ENCODE assay signal across 30 mouse cellular contexts in genomic region chr2:35996753-35997152, GRCm38 (mm10). TPM values are rescaled to one million over a fixed set of nuclear protein-coding genes. Genes with fewer than 3 reads are reported as not detected.
DNase-seq lines count a peak whose midpoint lies in the region; ATAC-seq and TF ChIP-seq lines count a peak whose summit lies in the region.
"Had no signal": no experiment of that assay in that cellular context is flagged by ENCODE, and none has a peak within 500 bp of the region (broad histone marks: within the 10 kb centered on the region; RNA-seq: fewer than 3 reads in every experiment).

No protein-coding gene starts in this region.

- H3K4me2 ChIP-seq in heart, embryonic 16.5 days (ENCODE audit: low read depth, low read length), result no peak overlapping the region
- H3K4me2 ChIP-seq in CH12.LX (ENCODE audit: insufficient read depth, low read depth, poor library complexity, severe bottlenecking), result no peak overlapping the region
- H3K4me2 ChIP-seq in intestine, embryonic 15.5 days (replicated peaks), result no peak overlapping the region
- H3K4me2 ChIP-seq: embryonic facial prominence, embryonic 13.5 days; forebrain, embryonic 12.5 days; forebrain, embryonic 15.5 days; heart, embryonic 13.5 days; hindbrain, embryonic 13.5 days had no signal

- TF ChIP-seq CTCF in CH12.LX (conservative IDR thresholded peaks at IDR 0.05 in 1 of 2, IDR thresholded peaks at IDR 0.05 in 1 of 2; ENCODE audit: low read depth in 2 of 2, low read length in 2 of 2), result no peak

- dilution Hi-C loops in CH12.LX (cut with MboI; ENCODE audit: extremely low pct_ligation_motif_present, extremely low pct_unique_long_range_greater_than_20kb, low sequenced_read_pairs), result no loop called here

- no peak for TF ChIP-seq POLR2A in CH12.LX (IDR thresholded peaks at IDR 0.05; ENCODE audit: low read depth, low read length)

- H3K4me1 ChIP-seq in heart, embryonic 16.5 days (ENCODE audit: control insufficient read depth, insufficient read depth, low read length), result peaks cover 34% of the 10 kb centered on the region
- peaks cover 6 to 23% of the 10 kb centered on the region in 2 experiments for H3K4me1 ChIP-seq in CH12.LX (ENCODE audit: control insufficient read depth in 1 of 2, insufficient read depth in 2 of 2)
- no peaks in the 10 kb centered on the region for H3K4me1 ChIP-seq in intestine, embryonic 15.5 days (replicated peaks)
- H3K4me1 ChIP-seq: embryonic facial prominence, embryonic 10.5 days; embryonic facial prominence, embryonic 13.5 days; forebrain, embryonic 15.5 days; hindbrain, embryonic 10.5 days; hindbrain, embryonic 13.5 days had no signal

- WGBS in heart, embryonic 16.5 days, result 68% methylated on average over 2 of the region's 2 CpGs
- WGBS in intestine, embryonic 15.5 days, result 82% methylated on average over 2 of the region's 2 CpGs

- no peaks in the 10 kb centered on the region for H3K36me3 ChIP-seq in heart, embryonic 16.5 days (ENCODE audit: control insufficient read depth, insufficient read depth)
- H3K36me3 ChIP-seq in CH12.LX (replicated peaks in 1 of 2; ENCODE audit: control insufficient read depth in 1 of 2, insufficient read depth in 1 of 2, low read length in 1 of 2), result no peaks in the 10 kb centered on the region
- H3K36me3 ChIP-seq in intestine, embryonic 15.5 days, result no peaks in the 10 kb centered on the region
- H3K36me3 ChIP-seq: embryonic facial prominence, embryonic 10.5 days; embryonic facial prominence, embryonic 13.5 days; forebrain, embryonic 12.5 days; forebrain, embryonic 15.5 days; G1E; heart, embryonic 13.5 days; hindbrain, embryonic 10.5 days; hindbrain, embryonic 13.5 days had no signal

- H3K27ac ChIP-seq in heart, embryonic 16.5 days (ENCODE audit: low read length), result peak overlapping the region; percentile 25; the same call in 1 of the 2 replicates
- no peak overlapping the region for H3K27ac ChIP-seq in CH12.LX (ENCODE audit: insufficient read depth, low read depth)
- H3K27ac ChIP-seq in intestine, embryonic 15.5 days, result no peak overlapping the region
- H3K27ac ChIP-seq: embryonic facial prominence, embryonic 10.5 days; embryonic facial prominence, embryonic 13.5 days; forebrain, embryonic 12.5 days; forebrain, embryonic 15.5 days; heart, embryonic 13.5 days; hindbrain, embryonic 10.5 days; hindbrain, embryonic 13.5 days had no signal

- in situ Hi-C loops in CH12.LX (cut with MboI; ENCODE audit: low pct_ligation_motif_present, low pct_unique_long_range_greater_than_20kb, low sequenced_read_pairs), result no loop called here

- no peak for TF ChIP-seq EP300 in CH12.LX (IDR thresholded peaks at IDR 0.05; ENCODE audit: low read length)

- no peak overlapping the region for H3K9ac ChIP-seq in heart, embryonic 16.5 days (ENCODE audit: low read length)
- H3K9ac ChIP-seq in CH12.LX (ENCODE audit: insufficient read depth, low read depth), result no peak overlapping the region
- no peak overlapping the region for H3K9ac ChIP-seq in intestine, embryonic 15.5 days
- H3K9ac ChIP-seq: embryonic facial prominence, embryonic 13.5 days; forebrain, embryonic 12.5 days; forebrain, embryonic 15.5 days; heart, embryonic 13.5 days; hindbrain, embryonic 13.5 days had no signal

- no peak for TF ChIP-seq RAD21 in CH12.LX (IDR thresholded peaks at IDR 0.05; ENCODE audit: low read depth, low read length)

- H3K9me3 ChIP-seq in heart, embryonic 16.5 days (replicated peaks; ENCODE audit: control insufficient read depth, low read length), result peaks cover 3% of the 10 kb centered on the region; the same call in 1 of the 2 replicates
- peaks cover 4% of the 10 kb centered on the region for H3K9me3 ChIP-seq in CH12.LX (replicated peaks; ENCODE audit: low read length)
- no peaks in the 10 kb centered on the region for H3K9me3 ChIP-seq in intestine, embryonic 15.5 days
- H3K9me3 ChIP-seq: embryonic facial prominence, embryonic 10.5 days; embryonic facial prominence, embryonic 13.5 days; forebrain, embryonic 12.5 days; forebrain, embryonic 15.5 days; G1E; heart, embryonic 13.5 days; hindbrain, embryonic 10.5 days; hindbrain, embryonic 13.5 days had no signal

- H3K4me3 ChIP-seq in heart, embryonic 16.5 days (ENCODE audit: low read length), result no peak overlapping the region
- no peak overlapping the region for H3K4me3 ChIP-seq in CH12.LX (replicated peaks in 1 of 3; ENCODE audit: low read depth in 2 of 3, low read length in 2 of 3, poor library complexity in 1 of 3)
- no peak overlapping the region for H3K4me3 ChIP-seq in intestine, embryonic 15.5 days (replicated peaks)
- H3K4me3 ChIP-seq: embryonic facial prominence, embryonic 10.5 days; embryonic facial prominence, embryonic 13.5 days; erythroblast, embryonic 14.5 days; forebrain, embryonic 12.5 days; forebrain, embryonic 15.5 days; heart, embryonic 13.5 days; hindbrain, embryonic 10.5 days; hindbrain, embryonic 13.5 days had no signal

- DNase-seq in heart, adult 8-10 months (ENCODE audit: low spot score), result no peak
- no peak for DNase-seq in CH12.LX (ENCODE audit: extremely low read depth)
- no peak for DNase-seq in adrenal gland, postnatal 10 days
- DNase-seq: adrenal gland, adult 2 months; adrenal gland, postnatal 25 days; cerebellum, adult 18-20 months; cerebellum, adult 9-10 months; cerebellum, postnatal 14 days; embryo, embryonic 11 days; gastrocnemius, postnatal 25 days; heart, postnatal 36 days; kidney, adult 18-20 months; kidney, adult 9 months had no signal

- H3K27me3 ChIP-seq in heart, embryonic 16.5 days (ENCODE audit: control insufficient read depth, insufficient read depth, low read length), result no peaks in the 10 kb centered on the region
- H3K27me3 ChIP-seq in CH12.LX (replicated peaks), result peaks cover 10% of the 10 kb centered on the region
- no peaks in the 10 kb centered on the region for H3K27me3 ChIP-seq in intestine, embryonic 15.5 days (replicated peaks)
- H3K27me3 ChIP-seq: forebrain, embryonic 15.5 days; Patski had no signal

- H3K79me2 ChIP-seq in CH12.LX (replicated peaks; ENCODE audit: control insufficient read depth, extremely low read depth, insufficient read depth, poor library complexity, severe bottlenecking), result no peaks in the 10 kb centered on the region

- no peak for ATAC-seq in heart, embryonic 16.5 days (replicated peaks; ENCODE audit: extremely low read depth, insufficient read depth, low FRiP score)
- peak; percentile 76 for ATAC-seq in granulocyte monocyte progenitor cell, adult 5-6 weeks (replicated peaks; ENCODE audit: poor library complexity, severe bottlenecking)
- ATAC-seq in megakaryocyte progenitor cell, adult 5-6 weeks (replicated peaks; ENCODE audit: poor library complexity), result peak; percentile 79
- no peak for ATAC-seq in intestine, embryonic 15.5 days
- ATAC-seq: forebrain, embryonic 15.5 days; hindbrain, embryonic 16.5 days; intestine, embryonic 16.5 days; Patski had no signal

TF ChIP-seq in CH12.LX, 34 proteins besides CTCF, POLR2A, EP300 and RAD21 (continues in another document):
- TF ChIP-seq ZKSCAN1 (IDR thresholded peaks at IDR 0.05; ENCODE audit: borderline replicate concordance, low read depth, low read length) (no peak), MXI1 (IDR thresholded peaks at IDR 0.05; ENCODE audit: low read depth, low read length) (no peak), BHLHE40 (IDR thresholded peaks at IDR 0.05; ENCODE audit: low read depth, low read length) (peak; percentile 10; the same call in 1 of the 2 replicates), CHD2 (IDR thresholded peaks at IDR 0.05; ENCODE audit: low read length) (no peak), E2F4 (IDR thresholded peaks at IDR 0.05; ENCODE audit: insufficient replicate concordance, low read depth, low read length) (no peak), GABPA (IDR thresholded peaks at IDR 0.05; ENCODE audit: insufficient replicate concordance, low read depth, low read length) (no peak)

RNA-seq across cellular contexts. Expression of gene Ttll11, which starts 17.0 kb away (rescaled TPM):
- polyA plus RNA-seq in heart, embryonic 16.5 days (2015; fragmentation: Nextera tagmentation; extraction: Ambion mirVana), result 0.80 and 0.94 TPM in 2 replicates
- total RNA-seq in heart, adult 8-10 months (2022), result 1 to 10 TPM; 1.5 to 2.7 (median 1.8) TPM
- 0.04 and 0.21 TPM in 2 replicates for total RNA-seq in CH12.LX (2012; rRNA removed)
- 0.11 TPM in 1 of 2 replicates, not detected in the other for total RNA-seq in CH12.LX (2014; rRNA removed)
- polyA plus RNA-seq in CH12.LX (2012; ENCODE audit: insufficient read length, low read depth), result 0.31 TPM in 1 of 2 replicates, not detected in the other
- 0.34 TPM in 1 of 2 replicates, not detected in the other for total RNA-seq in granulocyte monocyte progenitor cell, adult 5-6 weeks (2014; fragmentation: Nextera tagmentation)
- total RNA-seq in granulocyte monocyte progenitor cell, adult 5-6 weeks (2017), result not detected in 2 replicates
- total RNA-seq in megakaryocyte progenitor cell, adult 5-6 weeks (2015), result not detected in 2 replicates
- 0.04 TPM in 1 of 2 replicates, not detected in the other for total RNA-seq in megakaryocyte progenitor cell, adult 5-6 weeks (2017)
- polyA plus RNA-seq in intestine, embryonic 15.5 days (2015; fragmentation: Nextera tagmentation; extraction: Ambion mirVana), result 0.67 and 0.73 TPM in 2 replicates
- total RNA-seq in adrenal gland, postnatal 10 days (2021), result 1 to 10 TPM in 1 of 2 experiments, under 1 TPM in 1; 0.84 to 2.2 TPM

RNA-seq across cellular contexts. Expression of gene Ndufa8, which starts 52.5 kb away (rescaled TPM):
- polyA plus RNA-seq in heart, embryonic 16.5 days (2015; fragmentation: Nextera tagmentation; extraction: Ambion mirVana), result 553 and 578 TPM in 2 replicates
- total RNA-seq in heart, adult 8-10 months (2022), result 100 to 1,000 TPM; 642 to 707 (median 697) TPM
- total RNA-seq in CH12.LX (2012; rRNA removed) (119 and 121 TPM in 2 replicates), CH12.LX (2014; rRNA removed) (111 and 124 TPM in 2 replicates)
- 179 and 203 TPM in 2 replicates for polyA plus RNA-seq in CH12.LX (2012; ENCODE audit: insufficient read length, low read depth)
- 105 and 132 TPM in 2 replicates for total RNA-seq in granulocyte monocyte progenitor cell, adult 5-6 weeks (2014; fragmentation: Nextera tagmentation)
- 38.0 and 58.6 TPM in 2 replicates for total RNA-seq in granulocyte monocyte progenitor cell, adult 5-6 weeks (2017)
- total RNA-seq in megakaryocyte progenitor cell, adult 5-6 weeks (2015), result 85.0 and 100 TPM in 2 replicates
- 42.4 and 53.3 TPM in 2 replicates for total RNA-seq in megakaryocyte progenitor cell, adult 5-6 weeks (2017)
- polyA plus RNA-seq in intestine, embryonic 15.5 days (2015; fragmentation: Nextera tagmentation; extraction: Ambion mirVana), result 288 and 322 TPM in 2 replicates
- 100 to 1,000 TPM; 419 to 460 TPM for total RNA-seq in adrenal gland, postnatal 10 days (2021)

RNA-seq across cellular contexts. Expression of gene Morn5, which starts 52.5 kb away (rescaled TPM):
- 0.42 and 0.87 TPM in 2 replicates for polyA plus RNA-seq in heart, embryonic 16.5 days (2015; fragmentation: Nextera tagmentation; extraction: Ambion mirVana)
- total RNA-seq in heart, adult 8-10 months (2022), result not detected
- total RNA-seq in CH12.LX (2012; rRNA removed), result 0.21 TPM in 1 of 2 replicates, not detected in the other
- total RNA-seq in CH12.LX (2014; rRNA removed), result 0.38 TPM in 1 of 2 replicates, not detected in the other
- polyA plus RNA-seq in CH12.LX (2012; ENCODE audit: insufficient read length, low read depth), result not detected in 2 replicates
- not detected in 2 replicates for total RNA-seq in granulocyte monocyte progenitor cell, adult 5-6 weeks (2014; fragmentation: Nextera tagmentation)
- total RNA-seq in granulocyte monocyte progenitor cell, adult 5-6 weeks (2017), result 1.5 TPM in 1 of 2 replicates, not detected in the other
- total RNA-seq in megakaryocyte progenitor cell, adult 5-6 weeks (2015), result not detected in 2 replicates
- not detected in 2 replicates for total RNA-seq in megakaryocyte progenitor cell, adult 5-6 weeks (2017)
- 0.21 TPM in 1 of 2 replicates, not detected in the other for polyA plus RNA-seq in intestine, embryonic 15.5 days (2015; fragmentation: Nextera tagmentation; extraction: Ambion mirVana)
- not detected for total RNA-seq in adrenal gland, postnatal 10 days (2021)
- total RNA-seq: adrenal gland, adult 2 months; adrenal gland, postnatal 25 days; gastrocnemius, adult 8-10 months; gastrocnemius, postnatal 25 days; heart, postnatal 36 days had no signal
- polyA plus RNA-seq: adrenal gland, adult 2 months; embryonic facial prominence, embryonic 13.5 days; erythroblast, embryonic 14.5 days; G1E; heart, embryonic 13.5 days had no signal

Comparison
In these comparisons a context has a peak if more than half of its experiments do, and no peak if none do; other contexts are left out.
1. ATAC-seq: peak in granulocyte monocyte progenitor cell, adult 5-6 weeks (single experiment) and megakaryocyte progenitor cell, adult 5-6 weeks (single experiment); none in heart, embryonic 16.5 days (single experiment) and intestine, embryonic 15.5 days (single experiment).